Mouse (Mus musculus) frontal cortex, adult 2 months (tissue): ENCODE results near the gene Gm3417. TPM values are rescaled to one million over a fixed set of nuclear protein-coding genes. Genes with fewer than 3 reads are reported as not detected.

Experiments
- polyA plus RNA-seq: library from polyadenylated mRNA; depleted of rRNA; stranded (reverse); fragments of >200 nt; gene quantifications from 2 replicates; pipeline ENCODE4 v1.2.3, GENCODE M21; 2012; rRNA removed

Gene Gm3417
- polyA plus RNA-seq, 1 experiment = not detected

Other genes with a start within 250 kb of the Gm3417 start
- gene Wdr27, start 35.6 kb downstream of the Gm3417 start, polyA plus RNA-seq = 6.0 and 6.9 TPM in 2 replicates
- gene 1600012H06Rik, start 35.6 kb downstream of the Gm3417 start, polyA plus RNA-seq = 16.9 and 19.6 TPM in 2 replicates
- 52.0 and 55.6 TPM in 2 replicates for gene Phf10, start 17.5 kb downstream of the Gm3417 start, polyA plus RNA-seq
- gene 9030025P20Rik, start 322 bp downstream of the Gm3417 start, polyA plus RNA-seq = 15.3 and 16.0 TPM in 2 replicates
- gene Gm3435, start 31.4 kb upstream of the Gm3417 start, polyA plus RNA-seq = 8.5 and 9.2 TPM in 2 replicates
- gene Ermard, start 62.4 kb upstream of the Gm3417 start, polyA plus RNA-seq = 71.7 and 72.2 TPM in 2 replicates
- gene Tcte3, start 62.7 kb upstream of the Gm3417 start, polyA plus RNA-seq = 0.36 and 0.95 TPM in 2 replicates
- gene Gm3448, start 62.7 kb upstream of the Gm3417 start, polyA plus RNA-seq = 4.0 and 4.9 TPM in 2 replicates